Mouse (Mus musculus) MEL (cell line): ENCODE measurements around the gene Hk2. TPM values are rescaled to one million over a fixed set of nuclear protein-coding genes. Genes with fewer than 3 reads are reported as not detected.
A peak's percentile ranks its signal among the peaks of the same experiment; 100 is the strongest.

Experiments
- DNase-seq: peaks from one replicate; pipeline ENCODE4 v3.0.0; 2011; ENCODE audit warnings: low read depth, low spot score
- H3K27ac ChIP-seq: 2 replicates; pipeline ENCODE4 v1.5.1; 2012; ENCODE audit warnings: low read depth, mild to moderate bottlenecking, control low read depth, low read length, moderate library complexity; ENCODE audit not compliant: control insufficient read depth
- H3K27me3 ChIP-seq, 2 experiments: fragments of 150-350 bp in 1 of 2; sonication (generic) in 1 of 2; 2 replicates each; pipeline ENCODE4 v1.6.1; 2012; ENCODE audit warnings: low read length in 2 of 2, mild to moderate bottlenecking in 2 of 2, improper control_type of control experiment in 1 of 2, moderate library complexity in 1 of 2; ENCODE audit not compliant: insufficient read depth in 2 of 2, control insufficient read depth in 1 of 2
- H3K36me3 ChIP-seq, 2 experiments: 2 replicates each; pipeline ENCODE4 v1.6.1; 2012 to 2014; ENCODE audit warnings: low read length in 2 of 2, improper control_type of control experiment in 1 of 2, inconsistent platforms in 1 of 2, mild to moderate bottlenecking in 1 of 2; ENCODE audit not compliant: insufficient read depth in 2 of 2, control insufficient read depth in 1 of 2
- H3K4me1 ChIP-seq, 2 experiments: fragments of 150-350 bp in 1 of 2; sonication (generic) in 1 of 2; 2 replicates each; pipeline ENCODE4 v1.6.1; 2012; ENCODE audit warnings: low read length in 2 of 2, improper control_type of control experiment in 1 of 2, mild to moderate bottlenecking in 1 of 2; ENCODE audit not compliant: insufficient read depth in 2 of 2, control insufficient read depth in 1 of 2
- H3K4me3 ChIP-seq, 2 experiments: fragments of 150-350 bp in 1 of 2; sonication (generic) in 1 of 2; 2 replicates each; pipeline ENCODE4 v1.5.1; 2012; ENCODE audit warnings: low read depth in 2 of 2, low read length in 2 of 2, mild to moderate bottlenecking in 2 of 2, moderate library complexity in 2 of 2, control low read depth in 1 of 2, improper control_type of control experiment in 1 of 2; ENCODE audit not compliant: control insufficient read depth in 1 of 2, insufficient read depth in 1 of 2
- H3K79me2 ChIP-seq: 2 replicates; pipeline ENCODE4 v1.6.1; 2012; ENCODE audit warnings: mild to moderate bottlenecking, low read length, moderate library complexity; ENCODE audit not compliant: control insufficient read depth, poor library complexity, insufficient read depth
- H3K9ac ChIP-seq: 2 replicates; pipeline ENCODE4 v1.6.1; 2012; ENCODE audit warnings: low read depth, mild to moderate bottlenecking, control low read depth, low read length, moderate library complexity; ENCODE audit not compliant: control insufficient read depth, poor library complexity, severe bottlenecking
- H3K9me3 ChIP-seq: fragments of 150-350 bp; sonication (generic); replicated peaks from 2 replicates; pipeline ENCODE4 v1.6.1; 2012; ENCODE audit warnings: mild to moderate bottlenecking, low read length, improper control_type of control experiment, moderate library complexity; ENCODE audit not compliant: insufficient read depth
- BHLHE40 ChIP-seq: IDR thresholded peaks from 2 replicates; pipeline ENCODE4 v1.6.1; 2012; ENCODE audit warnings: low read depth, mild to moderate bottlenecking, inconsistent platforms, low read length, improper control_type of control experiment, borderline replicate concordance
- CHD1 ChIP-seq: IDR thresholded peaks from 2 replicates; pipeline ENCODE4 v1.6.1; 2012; ENCODE audit warnings: low read depth, mild to moderate bottlenecking, inconsistent platforms, low read length, improper control_type of control experiment
- CHD2 ChIP-seq: IDR thresholded peaks from 2 replicates; pipeline ENCODE4 v1.6.1; 2011; ENCODE audit warnings: low read length, improper control_type of control experiment
- CTCF ChIP-seq, 3 experiments: IDR thresholded peaks in 2 of 3; conservative IDR thresholded peaks in 1 of 3; 2 replicates each; pipeline ENCODE4 v1.5.1; 2011 to 2012; ENCODE audit warnings: low read length in 3 of 3, low read depth in 2 of 3, mild to moderate bottlenecking in 2 of 3, improper control_type of control experiment in 1 of 3, inconsistent platforms in 1 of 3, mixed read lengths in 1 of 3, moderate library complexity in 1 of 3; ENCODE audit not compliant: control insufficient read depth in 1 of 3, insufficient read depth in 1 of 3, poor library complexity in 1 of 3, severe bottlenecking in 1 of 3
- E2F4 ChIP-seq: IDR thresholded peaks from 2 replicates; pipeline ENCODE4 v1.6.1; 2011; ENCODE audit warnings: low read depth, low read length, improper control_type of control experiment, borderline replicate concordance
- EP300 ChIP-seq, 2 experiments: IDR thresholded peaks; 2 replicates each; pipeline ENCODE4 v1.6.1; 2011; ENCODE audit warnings: improper control_type of control experiment in 2 of 2, low read length in 2 of 2, low read depth in 1 of 2, mild to moderate bottlenecking in 1 of 2
- ETS1 ChIP-seq: IDR thresholded peaks from 2 replicates; pipeline ENCODE4 v1.6.1; 2012; ENCODE audit warnings: low read depth, mild to moderate bottlenecking, inconsistent platforms, low read length, improper control_type of control experiment, moderate library complexity
- GABPA ChIP-seq: IDR thresholded peaks from 2 replicates; pipeline ENCODE4 v1.6.1; 2012; ENCODE audit warnings: low read depth, mild to moderate bottlenecking, inconsistent platforms, low read length, improper control_type of control experiment, moderate library complexity
- GATA1 ChIP-seq: IDR thresholded peaks from 2 replicates; pipeline ENCODE4 v1.6.1; 2011; ENCODE audit warnings: low read depth, low read length, improper control_type of control experiment
- HCFC1 ChIP-seq: IDR thresholded peaks from 2 replicates; pipeline ENCODE4 v1.6.1; 2012; ENCODE audit warnings: low read depth, mild to moderate bottlenecking, inconsistent platforms, low read length, improper control_type of control experiment, moderate library complexity
- JUND ChIP-seq: IDR thresholded peaks from 2 replicates; pipeline ENCODE4 v1.6.1; 2011; ENCODE audit warnings: low read depth, mild to moderate bottlenecking, improper control_type of control experiment, low read length
- MAFK ChIP-seq: IDR thresholded peaks from 2 replicates; pipeline ENCODE4 v1.6.1; 2011; ENCODE audit warnings: low read depth, mild to moderate bottlenecking, low read length, improper control_type of control experiment, borderline replicate concordance
- MAX ChIP-seq: IDR thresholded peaks from 2 replicates; pipeline ENCODE4 v1.6.1; 2011; ENCODE audit warnings: low read length, improper control_type of control experiment
- MAZ ChIP-seq: IDR thresholded peaks from 2 replicates; pipeline ENCODE4 v1.6.1; 2012; ENCODE audit warnings: low read depth, mild to moderate bottlenecking, inconsistent platforms, low read length, improper control_type of control experiment
- POLR2A ChIP-seq, 2 experiments: IDR thresholded peaks; 2 replicates each; pipeline ENCODE4 v1.6.1; 2011 to 2012; ENCODE audit warnings: low read length in 2 of 2, mild to moderate bottlenecking in 2 of 2, control low read depth in 1 of 2, improper control_type of control experiment in 1 of 2, low read depth in 1 of 2, moderate library complexity in 1 of 2; ENCODE audit not compliant: control insufficient read depth in 1 of 2, insufficient read depth in 1 of 2, poor library complexity in 1 of 2
- POLR2AphosphoS5 ChIP-seq: IDR thresholded peaks from 2 replicates; pipeline ENCODE4 v1.6.1; 2012; ENCODE audit warnings: low read depth, borderline replicate concordance, mild to moderate bottlenecking, inconsistent platforms, low read length, moderate library complexity, mixed read lengths
- RAD21 ChIP-seq: IDR thresholded peaks from 2 replicates; pipeline ENCODE4 v1.6.1; 2011; ENCODE audit warnings: mild to moderate bottlenecking, low read depth, low read length, improper control_type of control experiment
- RCOR1 ChIP-seq: IDR thresholded peaks from 2 replicates; pipeline ENCODE4 v1.6.1; 2012; ENCODE audit warnings: low read depth, mild to moderate bottlenecking, inconsistent platforms, low read length, improper control_type of control experiment
- SIN3A ChIP-seq: IDR thresholded peaks from 2 replicates; pipeline ENCODE4 v1.6.1; 2012; ENCODE audit warnings: low read length, improper control_type of control experiment, inconsistent platforms
- SMC3 ChIP-seq: IDR thresholded peaks from 2 replicates; pipeline ENCODE4 v1.6.1; 2011; ENCODE audit warnings: low read depth, low read length, improper control_type of control experiment
- TAL1 ChIP-seq: IDR thresholded peaks from 2 replicates; pipeline ENCODE4 v1.6.1; 2012; ENCODE audit warnings: mild to moderate bottlenecking, inconsistent platforms, low read length, moderate library complexity, mixed read lengths
- TBP ChIP-seq: IDR thresholded peaks from 2 replicates; pipeline ENCODE4 v1.8.0; 2011; ENCODE audit warnings: low read depth, low read length, improper control_type of control experiment
- TCF12 ChIP-seq: IDR thresholded peaks from 2 replicates; pipeline ENCODE4 v1.6.1; 2014; ENCODE audit warnings: low read depth, mild to moderate bottlenecking, inconsistent platforms, low read length, improper control_type of control experiment, moderate library complexity
- UBTF ChIP-seq: IDR thresholded peaks from 2 replicates; pipeline ENCODE4 v1.6.1; 2012; ENCODE audit warnings: low read depth, mild to moderate bottlenecking, inconsistent platforms, low read length, improper control_type of control experiment, moderate library complexity, borderline replicate concordance; ENCODE audit not compliant: insufficient read depth
- USF1 ChIP-seq: IDR thresholded peaks from 2 replicates; pipeline ENCODE4 v1.6.1; 2014; ENCODE audit warnings: low read depth, mild to moderate bottlenecking, inconsistent platforms, low read length, improper control_type of control experiment, moderate library complexity
- USF2 ChIP-seq, 2 experiments: IDR thresholded peaks; 2 replicates each; pipeline ENCODE4 v1.6.1; 2011 to 2012; ENCODE audit warnings: improper control_type of control experiment in 2 of 2, low read length in 2 of 2, borderline replicate concordance in 1 of 2, inconsistent platforms in 1 of 2, low read depth in 1 of 2, mild to moderate bottlenecking in 1 of 2; ENCODE audit not compliant: insufficient read depth in 1 of 2
- ZC3H11A ChIP-seq: IDR thresholded peaks from 2 replicates; pipeline ENCODE4 v1.6.1; 2012; ENCODE audit warnings: low read depth, mild to moderate bottlenecking, inconsistent platforms, low read length, improper control_type of control experiment
- ZKSCAN1 ChIP-seq: IDR thresholded peaks from 2 replicates; pipeline ENCODE4 v1.6.1; 2012; ENCODE audit warnings: low read depth, mild to moderate bottlenecking, inconsistent platforms, low read length, improper control_type of control experiment, moderate library complexity
- ZMIZ1 ChIP-seq: IDR thresholded peaks from 2 replicates; pipeline ENCODE4 v1.6.1; 2012; ENCODE audit warnings: low read depth, mild to moderate bottlenecking, inconsistent platforms, low read length, improper control_type of control experiment, moderate library complexity
- ZNF384 ChIP-seq: IDR thresholded peaks from 2 replicates; pipeline ENCODE4 v1.6.1; 2012; ENCODE audit warnings: low read depth, mild to moderate bottlenecking, inconsistent platforms, low read length, improper control_type of control experiment
- polyA plus RNA-seq, 2 experiments: library from polyadenylated mRNA; stranded (reverse) in 1 of 2; unstranded in 1 of 2; fragments of >175 nt in 1 of 2; fragments of >200 nt in 1 of 2; gene quantifications; 2 replicates each; pipeline versions ENCODE4 v1.2.1 to v1.2.4; 2012; ENCODE audit warnings: low replicate concordance in 2 of 2, low read depth in 1 of 2; ENCODE audit not compliant: insufficient read length in 2 of 2, insufficient read depth in 1 of 2, missing spikeins in 1 of 2
- total RNA-seq: library from RNA; depleted of rRNA; stranded (reverse); fragments of 300-350 nt; gene quantifications from 2 replicates; pipeline ENCODE4 v1.2.3, GENCODE M21; 2012

Hk2 gene
- total and polyA plus RNA-seq, 3 experiments: 44.2 to 51.6 TPM; not detected in 1

DNA sequence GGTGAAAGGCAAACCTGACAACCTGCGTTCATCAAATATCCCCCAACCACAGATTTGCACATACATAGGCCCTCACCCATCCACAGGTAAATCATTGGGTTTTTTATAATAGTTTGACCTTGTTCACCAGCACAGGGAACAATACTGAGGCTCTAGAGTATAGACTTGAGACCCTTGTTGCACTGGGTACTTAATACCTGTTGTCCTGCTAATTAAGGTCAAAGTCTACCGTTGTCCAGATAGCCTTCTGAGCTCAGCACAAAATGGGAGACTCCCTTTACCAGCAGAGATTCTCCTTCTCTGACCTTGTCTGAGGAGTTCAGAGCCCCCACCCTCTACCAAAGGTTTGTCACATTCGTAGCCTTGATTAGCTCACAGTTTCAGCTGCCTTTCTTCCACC lies 70.5 kb downstream of the Hk2 start:
- DNase-seq: no peak
- TF ChIP-seq TBP: no peak
- no peak for TF ChIP-seq USF2 (IDR thresholded peaks at IDR 0.05; ENCODE audit: borderline replicate concordance in 1 of 2, insufficient read depth in 1 of 2, low read depth in 1 of 2, low read length in 2 of 2)
- TF ChIP-seq GABPA: no peak
- no peak for TF ChIP-seq MAX
- TF ChIP-seq EP300 (IDR thresholded peaks at IDR 0.05; ENCODE audit: low read depth in 1 of 2, low read length in 2 of 2): no peak
- no peak for TF ChIP-seq GATA1
- TF ChIP-seq TCF12: no peak
- no peak for TF ChIP-seq RAD21
- TF ChIP-seq MAFK: no peak
- no peak for TF ChIP-seq ZNF384
- TF ChIP-seq MAZ: no peak
- TF ChIP-seq RCOR1: no peak
- no peak for TF ChIP-seq UBTF
- TF ChIP-seq SIN3A: no peak
- no peak for TF ChIP-seq POLR2AphosphoS5
- no peak for TF ChIP-seq ETS1
- no peak for TF ChIP-seq HCFC1
- no peak for TF ChIP-seq E2F4
- no peak for TF ChIP-seq SMC3
- TF ChIP-seq, all 39 proteins: peak for 0
- Histone ChIP-seq H3K79me2 (no peaks in the 10 kb centered on the region), H3K9me3 (no peaks in the 10 kb centered on the region), H3K27ac (no peak overlapping the region), H3K9ac (no peak overlapping the region), H3K4me1 (peaks cover 0 to 8% of the 10 kb centered on the region in 2 experiments; a peak in 1 of 4 replicates), H3K36me3 (no peaks in the 10 kb centered on the region), H3K27me3 (no peaks in the 10 kb centered on the region), H3K4me3 (no peak overlapping the region)

DNA sequence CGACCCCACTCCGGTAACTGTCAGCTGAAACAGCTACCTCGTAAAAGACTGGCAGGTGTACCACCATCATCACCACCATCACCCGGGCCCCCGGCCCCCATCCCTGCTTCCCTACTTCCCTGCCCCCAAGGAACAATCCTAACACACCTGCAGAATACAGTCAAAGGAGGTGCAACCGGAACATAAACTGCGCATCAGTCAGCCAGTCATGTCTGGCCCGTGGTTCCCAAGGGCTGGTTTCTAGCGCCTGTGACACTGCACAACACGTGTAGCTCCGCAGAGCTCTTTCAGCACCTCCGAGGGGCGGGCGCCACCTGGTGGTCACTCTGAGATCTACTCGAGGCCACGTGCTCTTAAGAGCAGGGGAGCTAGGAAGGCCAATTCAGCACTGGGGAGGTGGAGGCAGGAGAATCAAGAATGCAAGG lies 71.6 kb downstream of the Hk2 start:
- Histone ChIP-seq H3K4me3 (peak overlapping the region in 1 of 2 experiments; percentile 4; a peak in 1 of 4 replicates), H3K27ac (no peak overlapping the region), H3K9me3 (no peaks in the 10 kb centered on the region), H3K4me1 (peaks cover 0 to 8% of the 10 kb centered on the region in 2 experiments; a peak in 1 of 4 replicates), H3K79me2 (no peaks in the 10 kb centered on the region), H3K27me3 (no peaks in the 10 kb centered on the region), H3K9ac (peak overlapping the region; percentile 7; the same call in 1 of the 2 replicates), H3K36me3 (no peaks in the 10 kb centered on the region)
- peak; percentile 94 for DNase-seq
- TF ChIP-seq POLR2A (IDR thresholded peaks at IDR 0.05; ENCODE audit: control insufficient read depth in 1 of 2, insufficient read depth in 1 of 2, low read depth in 1 of 2, low read length in 2 of 2, poor library complexity in 1 of 2): no peak
- no peak for TF ChIP-seq CHD2
- TF ChIP-seq E2F4: no peak
- TF ChIP-seq HCFC1: no peak
- TF ChIP-seq ZC3H11A: peak; percentile 89
- TF ChIP-seq CTCF (IDR thresholded peaks at IDR 0.05 in 2 of 3, conservative IDR thresholded peaks at IDR 0.05 in 1 of 3; ENCODE audit: control insufficient read depth in 1 of 3, insufficient read depth in 1 of 3, low read depth in 2 of 3, low read length in 3 of 3, poor library complexity in 1 of 3, severe bottlenecking in 1 of 3): peak; percentile 76 to 99 (median 99); a peak in 5 of 6 replicates
- peak; percentile 81 for TF ChIP-seq SIN3A
- TF ChIP-seq JUND: no peak
- TF ChIP-seq RAD21: peak; percentile 98
- TF ChIP-seq TCF12: no peak
- TF ChIP-seq ZMIZ1: no peak
- TF ChIP-seq EP300 (IDR thresholded peaks at IDR 0.05; ENCODE audit: low read depth in 1 of 2, low read length in 2 of 2): 0 out of 4 replicates have a peak, but pooled peaks of 1 of the 2 experiments have one; percentile 6
- TF ChIP-seq UBTF: 0 out of 2 replicates have a peak, but pooled peaks have one; percentile 83
- TF ChIP-seq USF1: peak; percentile 91
- no peak for TF ChIP-seq RCOR1
- TF ChIP-seq TAL1: no peak
- TF ChIP-seq CHD1: no peak
- peak; percentile 99 for TF ChIP-seq MAX
- 0 out of 4 replicates have a peak, but pooled peaks of 1 of the 2 experiments have one; percentile 51 for TF ChIP-seq USF2 (IDR thresholded peaks at IDR 0.05; ENCODE audit: borderline replicate concordance in 1 of 2, insufficient read depth in 1 of 2, low read depth in 1 of 2, low read length in 2 of 2)
- peak; percentile 52; the same call in 1 of the 2 replicates for TF ChIP-seq BHLHE40
- TF ChIP-seq SMC3: peak; percentile 97
- peak; percentile 96 for TF ChIP-seq TBP
- no peak for TF ChIP-seq ZKSCAN1
- no peak for TF ChIP-seq ETS1
